Mouse (Mus musculus) heart, postnatal 4 days (tissue): ENCODE data around the gene Tma7. TPM values are rescaled to one million over a fixed set of nuclear protein-coding genes. Genes with fewer than 3 reads are reported as not detected.

ENCODE experiments used
- DNase-seq: peaks from one replicate; pipeline ENCODE4 v3.0.0; 2021
- total RNA-seq, 2 experiments: library from RNA; stranded (reverse); gene quantifications; 2 replicates each; pipeline ENCODE4 v1.2.3; 2021

Tma7 gene
- 100 to 1,000 TPM; 294 to 307 TPM for total RNA-seq

- DNase-seq, result peak; percentile 84
These were observed at the start of gene Tma7, which contains the start of gene Ccdc51 for GRCm38 (mm10) chr9:109082124-109082800. TSS of gene Tma7 (minus strand) at chr9:109082587. TSS of gene Ccdc51 (plus strand) at chr9:109082493.

GRCm38 (mm10) chr9:109130076-109130475 is 47.7 kb upstream of the Tma7 start:
- DNase-seq, result no peak

- peak; percentile 56 for DNase-seq
These were observed 45.8 kb upstream of the Tma7 start for GRCm38 (mm10) chr9:109128211-109128610.

GRCm38 (mm10) chr9:109127076-109127475 is 44.7 kb upstream of the Tma7 start:
- no peak for DNase-seq

GRCm38 (mm10) chr9:109125481-109125880 is 43.1 kb upstream of the Tma7 start:
- no peak for DNase-seq

- DNase-seq, result no peak
These were observed 42.7 kb upstream of the Tma7 start for GRCm38 (mm10) chr9:109125043-109125442.

GRCm38 (mm10) chr9:109124164-109124563 is 41.8 kb upstream of the Tma7 start:
- no peak for DNase-seq

GRCm38 (mm10) chr9:109123266-109123665 is 40.9 kb upstream of the Tma7 start:
- no peak for DNase-seq

- peak; percentile 41 for DNase-seq
These were observed 40.2 kb upstream of the Tma7 start for GRCm38 (mm10) chr9:109122553-109123085.

- no peak for DNase-seq
These were observed 38.6 kb upstream of the Tma7 start for GRCm38 (mm10) chr9:109120956-109121355.

- DNase-seq, result no peak
These were observed 37.2 kb upstream of the Tma7 start for GRCm38 (mm10) chr9:109119571-109119970.

GRCm38 (mm10) chr9:109118106-109118505 is 35.7 kb upstream of the Tma7 start:
- DNase-seq, result no peak

- no peak for DNase-seq
These were observed 33.8 kb upstream of the Tma7 start for GRCm38 (mm10) chr9:109116205-109116604.

- DNase-seq, result no peak
These were observed 32.5 kb upstream of the Tma7 start for GRCm38 (mm10) chr9:109114871-109115270.

- DNase-seq, result no peak
These were observed 31.9 kb upstream of the Tma7 start for GRCm38 (mm10) chr9:109114276-109114675.

- DNase-seq, result no peak
These were observed 30.9 kb upstream of the Tma7 start for GRCm38 (mm10) chr9:109113331-109113730.

- DNase-seq, result no peak
These were observed 29.2 kb upstream of the Tma7 start for GRCm38 (mm10) chr9:109111591-109111990.

- no peak for DNase-seq
These were observed 28.7 kb upstream of the Tma7 start for GRCm38 (mm10) chr9:109111101-109111500.

- no peak for DNase-seq
These were observed 27.9 kb upstream of the Tma7 start for GRCm38 (mm10) chr9:109110240-109110639.

- DNase-seq, result no peak
These were observed 25.0 kb upstream of the Tma7 start for GRCm38 (mm10) chr9:109107341-109107740.

- DNase-seq, result no peak
These were observed 23.3 kb upstream of the Tma7 start for GRCm38 (mm10) chr9:109105648-109106047.

- DNase-seq, result peak; percentile 60
These were observed 22.6 kb upstream of the Tma7 start for GRCm38 (mm10) chr9:109105011-109105410.

- DNase-seq, result no peak
These were observed 21.7 kb upstream of the Tma7 start for GRCm38 (mm10) chr9:109104083-109104482.

- peak; percentile 42 for DNase-seq
These were observed 20.9 kb upstream of the Tma7 start for GRCm38 (mm10) chr9:109103250-109103649.
